Mouse (Mus musculus): ENCODE measurements around the gene Snd1. TPM values are rescaled to one million over a fixed set of nuclear protein-coding genes. Genes with fewer than 3 reads are reported as not detected.
A peak's percentile ranks its signal among the peaks of the same experiment; 100 is the strongest.

Gene Snd1
- total and polyA plus RNA-seq, 3 experiments, result 97.4 to 153 (median 109) TPM

DNA sequence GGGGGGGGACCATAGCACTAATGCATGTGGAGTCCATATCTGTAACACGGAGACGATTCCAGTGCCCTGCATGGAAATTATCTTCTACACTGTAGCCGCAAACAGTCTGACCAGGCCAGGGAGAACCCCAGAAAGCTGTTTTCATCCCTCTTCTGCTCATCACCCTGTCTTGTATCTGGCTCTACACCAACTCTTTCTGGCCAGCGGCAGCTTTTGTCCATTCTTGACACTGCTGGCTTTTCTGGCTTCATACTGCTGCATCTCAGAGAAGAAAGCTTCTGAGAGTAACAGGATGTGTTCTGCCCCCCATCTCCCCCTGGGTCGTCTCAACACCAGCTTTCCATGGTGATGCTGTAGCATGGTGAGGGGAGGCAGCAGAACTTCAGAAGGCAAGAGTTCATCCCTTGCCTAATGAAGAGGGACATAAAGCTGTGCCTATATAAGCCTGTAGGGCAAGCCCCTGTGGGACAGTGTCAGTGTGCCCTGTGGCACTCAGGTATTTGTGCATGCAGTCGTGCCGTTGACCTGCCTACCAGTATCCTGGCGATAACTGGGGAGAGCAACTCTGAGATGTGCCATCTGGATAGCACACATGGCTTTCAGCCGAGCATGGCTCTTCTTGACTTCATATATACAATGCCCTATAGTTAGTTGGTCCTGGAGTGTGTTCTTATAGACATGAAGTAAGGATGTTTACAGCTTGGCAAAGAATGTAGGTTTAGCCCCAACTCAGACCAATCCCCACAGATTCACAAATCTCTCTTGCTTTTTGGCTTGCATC lies 245.6 kb downstream of the Snd1 start:
- H3K27me3 ChIP-seq (ENCODE audit: insufficient read depth, low read length), result no peaks in the 10 kb centered on the region
- DNase-seq (ENCODE audit: low spot score) (no peak), ATAC-seq (ENCODE audit: extremely low read depth, insufficient number of reproducible peaks, low FRiP score, poor library complexity, severe bottlenecking) (no peak)
- no peak overlapping the region for H3K4me3 ChIP-seq (ENCODE audit: low read depth, low read length)
- H3K36me3 ChIP-seq (replicated peaks), result peaks cover 57% of the 10 kb centered on the region
- no peaks in the 10 kb centered on the region for H3K9me3 ChIP-seq (replicated peaks)
- no peak for TF ChIP-seq TAL1 (conservative IDR thresholded peaks at IDR 0.05; ENCODE audit: low read depth, low read length)
- no peak for TF ChIP-seq GATA1 (IDR thresholded peaks at IDR 0.05; ENCODE audit: borderline replicate concordance, low read length)
- TF ChIP-seq GATA2 (IDR thresholded peaks at IDR 0.05; ENCODE audit: borderline replicate concordance, low read depth, low read length), result no peak
- TF ChIP-seq POLR2AphosphoS5 (IDR thresholded peaks at IDR 0.05; ENCODE audit: insufficient replicate concordance, low read depth, low read length), result no peak
- H3K4me1 ChIP-seq (ENCODE audit: insufficient read depth, low read depth, low read length), result peaks cover 17% of the 10 kb centered on the region

DNA sequence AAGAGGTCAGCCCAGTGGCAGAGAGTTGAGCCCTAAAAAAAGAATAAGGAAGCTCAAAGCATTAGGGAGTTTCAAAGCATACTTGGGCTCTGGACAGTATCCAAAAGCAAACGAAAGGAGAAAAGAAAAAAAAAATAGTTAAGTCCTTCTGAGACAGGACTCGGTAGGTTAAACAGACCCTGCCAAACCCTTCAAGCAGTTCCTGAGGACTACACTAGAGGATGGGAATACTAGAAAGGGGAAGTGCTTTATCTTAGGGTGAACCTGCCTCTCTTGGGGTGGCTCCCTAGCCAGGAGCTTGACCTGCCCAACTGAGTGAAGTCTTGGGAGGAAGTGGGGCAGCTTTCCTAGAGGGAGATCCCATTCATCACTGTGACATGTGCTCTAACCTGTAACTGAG lies 248.1 kb downstream of the Snd1 start:
- peaks cover 12% of the 10 kb centered on the region for H3K4me1 ChIP-seq (ENCODE audit: insufficient read depth, low read depth, low read length)
- H3K36me3 ChIP-seq (replicated peaks), result peaks cover 60% of the 10 kb centered on the region

DNA sequence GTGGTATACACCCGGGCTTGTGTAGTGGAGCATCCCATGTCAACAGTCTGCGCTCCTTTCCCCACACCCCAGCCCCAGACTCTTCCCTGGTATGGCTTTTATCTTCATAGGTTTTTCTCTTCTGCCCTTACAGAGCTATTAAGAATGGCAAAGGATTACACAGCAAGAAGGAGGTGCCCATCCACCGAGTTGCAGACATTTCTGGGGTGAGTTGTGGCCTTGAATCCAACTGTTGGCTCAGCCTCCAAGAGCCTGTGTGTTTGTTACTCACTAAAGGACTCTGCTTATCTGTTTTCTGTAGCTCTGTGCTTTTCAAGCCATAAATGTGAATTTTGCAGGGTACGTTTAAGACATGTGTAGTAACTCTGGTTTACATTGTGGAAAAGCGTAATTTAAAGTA lies 249.8 kb downstream of the Snd1 start:
- no peak for TF ChIP-seq GATA1 (IDR thresholded peaks at IDR 0.05; ENCODE audit: borderline replicate concordance, low read length)
- TF ChIP-seq CTCF (IDR thresholded peaks at IDR 0.05; ENCODE audit: low read depth, low read length), result no peak
- TF ChIP-seq GATA2 (IDR thresholded peaks at IDR 0.05; ENCODE audit: borderline replicate concordance, low read depth, low read length), result no peak
- no peak for TF ChIP-seq TAL1 (conservative IDR thresholded peaks at IDR 0.05; ENCODE audit: low read depth, low read length)
- no peak for TF ChIP-seq POLR2AphosphoS5 (IDR thresholded peaks at IDR 0.05; ENCODE audit: insufficient replicate concordance, low read depth, low read length)
- Histone ChIP-seq H3K36me3 (replicated peaks) (peaks cover 62% of the 10 kb centered on the region), H3K9me3 (replicated peaks) (no peaks in the 10 kb centered on the region)

More for the DNA sequence above, 248.1 kb downstream of the Snd1 start:
- Histone ChIP-seq H3K27me3 (ENCODE audit: insufficient read depth, low read length) (no peaks in the 10 kb centered on the region), H3K4me3 (ENCODE audit: low read depth, low read length) (no peak overlapping the region), H3K9me3 (replicated peaks) (no peaks in the 10 kb centered on the region)
- ATAC-seq (ENCODE audit: extremely low read depth, insufficient number of reproducible peaks, low FRiP score, poor library complexity, severe bottlenecking), result peak; percentile 49
- TF ChIP-seq CTCF (IDR thresholded peaks at IDR 0.05; ENCODE audit: low read depth, low read length), result no peak
- TF ChIP-seq GATA1 (IDR thresholded peaks at IDR 0.05; ENCODE audit: borderline replicate concordance, low read length), result no peak
- TF ChIP-seq GATA2 (IDR thresholded peaks at IDR 0.05; ENCODE audit: borderline replicate concordance, low read depth, low read length), result no peak
- no peak for TF ChIP-seq TAL1 (conservative IDR thresholded peaks at IDR 0.05; ENCODE audit: low read depth, low read length)
- no peak for TF ChIP-seq POLR2AphosphoS5 (IDR thresholded peaks at IDR 0.05; ENCODE audit: insufficient replicate concordance, low read depth, low read length)
- DNase-seq (ENCODE audit: low spot score), result peak; percentile 35

GRCm38 (mm10) chr6:28729236-28729635 lies 254.3 kb downstream of the Snd1 start:
- TF ChIP-seq TAL1 (conservative IDR thresholded peaks at IDR 0.05; ENCODE audit: low read depth, low read length) (no peak), CTCF (IDR thresholded peaks at IDR 0.05; ENCODE audit: low read depth, low read length) (no peak), GATA2 (IDR thresholded peaks at IDR 0.05; ENCODE audit: borderline replicate concordance, low read depth, low read length) (no peak), POLR2AphosphoS5 (IDR thresholded peaks at IDR 0.05; ENCODE audit: insufficient replicate concordance, low read depth, low read length) (no peak), GATA1 (IDR thresholded peaks at IDR 0.05; ENCODE audit: borderline replicate concordance, low read length) (no peak)
- Histone ChIP-seq H3K27me3 (ENCODE audit: insufficient read depth, low read length) (no peaks in the 10 kb centered on the region), H3K36me3 (replicated peaks) (peaks cover 65% of the 10 kb centered on the region), H3K4me1 (ENCODE audit: insufficient read depth, low read depth, low read length) (peaks cover 17% of the 10 kb centered on the region), H3K9me3 (replicated peaks) (no peaks in the 10 kb centered on the region), H3K4me3 (ENCODE audit: low read depth, low read length) (no peak overlapping the region)
- DNase-seq (ENCODE audit: low spot score) (no peak), ATAC-seq (ENCODE audit: extremely low read depth, insufficient number of reproducible peaks, low FRiP score, poor library complexity, severe bottlenecking) (no peak)

More for the DNA sequence above, 249.8 kb downstream of the Snd1 start:
- no peak for DNase-seq (ENCODE audit: low spot score)
- no peak for ATAC-seq (ENCODE audit: extremely low read depth, insufficient number of reproducible peaks, low FRiP score, poor library complexity, severe bottlenecking)
- Histone ChIP-seq H3K4me3 (ENCODE audit: low read depth, low read length) (no peak overlapping the region), H3K27me3 (ENCODE audit: insufficient read depth, low read length) (no peaks in the 10 kb centered on the region), H3K4me1 (ENCODE audit: insufficient read depth, low read depth, low read length) (peaks cover 20% of the 10 kb centered on the region)

DNA sequence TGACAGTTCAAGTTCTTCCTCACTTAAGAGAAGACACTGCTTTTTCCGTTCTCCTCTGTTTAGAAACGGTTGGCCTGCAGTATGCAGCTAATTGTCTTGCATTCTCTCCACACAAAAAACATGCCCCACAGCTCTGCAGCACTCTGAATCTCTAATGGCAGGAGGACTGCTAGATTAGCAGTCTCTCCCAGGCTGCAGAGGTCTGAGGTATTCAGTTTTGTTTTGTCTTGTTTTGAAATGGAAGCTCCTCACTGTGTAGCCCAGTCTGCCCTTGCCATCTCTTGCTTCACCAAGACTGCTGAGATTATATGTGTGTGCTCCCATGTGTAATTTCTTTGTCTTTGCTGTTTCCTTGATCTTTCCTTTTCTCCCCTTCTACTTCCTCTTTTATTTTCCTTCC lies 254.7 kb downstream of the Snd1 start:
- DNase-seq (ENCODE audit: low spot score), result no peak
- Histone ChIP-seq H3K9me3 (replicated peaks) (no peaks in the 10 kb centered on the region), H3K36me3 (replicated peaks) (peaks cover 62% of the 10 kb centered on the region), H3K4me3 (ENCODE audit: low read depth, low read length) (no peak overlapping the region), H3K27me3 (ENCODE audit: insufficient read depth, low read length) (no peaks in the 10 kb centered on the region), H3K4me1 (ENCODE audit: insufficient read depth, low read depth, low read length) (peaks cover 20% of the 10 kb centered on the region)
- no peak for ATAC-seq (ENCODE audit: extremely low read depth, insufficient number of reproducible peaks, low FRiP score, poor library complexity, severe bottlenecking)
- TF ChIP-seq GATA2 (IDR thresholded peaks at IDR 0.05; ENCODE audit: borderline replicate concordance, low read depth, low read length) (no peak), CTCF (IDR thresholded peaks at IDR 0.05; ENCODE audit: low read depth, low read length) (no peak), TAL1 (conservative IDR thresholded peaks at IDR 0.05; ENCODE audit: low read depth, low read length) (no peak), GATA1 (IDR thresholded peaks at IDR 0.05; ENCODE audit: borderline replicate concordance, low read length) (no peak), POLR2AphosphoS5 (IDR thresholded peaks at IDR 0.05; ENCODE audit: insufficient replicate concordance, low read depth, low read length) (no peak)

- no peaks in the 10 kb centered on the region for H3K9me3 ChIP-seq (replicated peaks)
- no peak overlapping the region for H3K4me3 ChIP-seq (ENCODE audit: low read depth, low read length)
- H3K4me1 ChIP-seq (ENCODE audit: insufficient read depth, low read depth, low read length), result peaks cover 25% of the 10 kb centered on the region
- no peaks in the 10 kb centered on the region for H3K27me3 ChIP-seq (ENCODE audit: insufficient read depth, low read length)
- TF ChIP-seq POLR2AphosphoS5 (IDR thresholded peaks at IDR 0.05; ENCODE audit: insufficient replicate concordance, low read depth, low read length) (no peak), GATA1 (IDR thresholded peaks at IDR 0.05; ENCODE audit: borderline replicate concordance, low read length) (no peak), TAL1 (conservative IDR thresholded peaks at IDR 0.05; ENCODE audit: low read depth, low read length) (no peak), GATA2 (IDR thresholded peaks at IDR 0.05; ENCODE audit: borderline replicate concordance, low read depth, low read length) (no peak)
- no peak for DNase-seq (ENCODE audit: low spot score)
- ATAC-seq (ENCODE audit: extremely low read depth, insufficient number of reproducible peaks, low FRiP score, poor library complexity, severe bottlenecking), result no peak
- peaks cover 49% of the 10 kb centered on the region for H3K36me3 ChIP-seq (replicated peaks)
Observed at GRCm38 (mm10) chr6:28731246-28731645, 256.3 kb downstream of the Snd1 start.

Measured in G1E (cell line).